Mouse (Mus musculus): ENCODE measurements around the gene Galntl5.
"Not testable (repeated sequence)": the region's sequence is repeated elsewhere in the genome, so short reads cannot be mapped to it uniquely, and the experiment has no call there.

Galntl5 gene

DNA sequence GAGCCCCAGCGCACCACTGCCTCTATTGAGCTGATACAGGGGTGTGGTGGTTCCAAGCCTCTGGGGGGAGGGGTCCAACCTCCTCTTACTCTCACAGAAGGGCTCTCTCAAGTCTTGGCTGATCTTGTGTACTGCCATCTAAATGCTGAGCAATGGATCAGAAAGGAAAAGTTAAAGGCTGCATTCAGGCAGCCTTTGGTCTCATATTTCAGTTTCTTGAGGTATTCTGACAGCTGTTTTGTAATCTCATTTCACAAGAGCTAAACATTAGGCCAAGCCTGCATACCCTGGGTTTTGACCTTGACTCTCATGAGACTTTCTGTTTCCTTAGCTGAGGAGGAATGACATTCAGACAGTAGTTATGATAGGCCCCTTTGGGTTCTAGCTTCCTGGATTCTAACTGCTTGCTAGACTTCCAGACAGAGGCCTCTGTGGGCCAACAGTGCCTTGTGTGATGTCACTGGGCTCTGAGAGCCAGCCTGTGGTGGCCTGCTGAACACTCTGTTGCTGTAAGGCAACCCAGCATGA is at the start of gene Galntl5:
Gene Galntl5 (plus strand): TSS at position 457 of the 528 bp plus-strand sequence.
- in situ Hi-C loops (cut with MboI; ENCODE audit: low sequenced_read_pairs), result loop anchor here (10.0 kb wide), 1 partner anchor 554 kb away; no protein-coding TSS in a partner anchor

GRCm38 (mm10) chr5:25146705-25147104 is 34.6 kb upstream of the Galntl5 start:
- in situ Hi-C loops (cut with MboI; ENCODE audit: low sequenced_read_pairs), result no loop called here

DNA sequence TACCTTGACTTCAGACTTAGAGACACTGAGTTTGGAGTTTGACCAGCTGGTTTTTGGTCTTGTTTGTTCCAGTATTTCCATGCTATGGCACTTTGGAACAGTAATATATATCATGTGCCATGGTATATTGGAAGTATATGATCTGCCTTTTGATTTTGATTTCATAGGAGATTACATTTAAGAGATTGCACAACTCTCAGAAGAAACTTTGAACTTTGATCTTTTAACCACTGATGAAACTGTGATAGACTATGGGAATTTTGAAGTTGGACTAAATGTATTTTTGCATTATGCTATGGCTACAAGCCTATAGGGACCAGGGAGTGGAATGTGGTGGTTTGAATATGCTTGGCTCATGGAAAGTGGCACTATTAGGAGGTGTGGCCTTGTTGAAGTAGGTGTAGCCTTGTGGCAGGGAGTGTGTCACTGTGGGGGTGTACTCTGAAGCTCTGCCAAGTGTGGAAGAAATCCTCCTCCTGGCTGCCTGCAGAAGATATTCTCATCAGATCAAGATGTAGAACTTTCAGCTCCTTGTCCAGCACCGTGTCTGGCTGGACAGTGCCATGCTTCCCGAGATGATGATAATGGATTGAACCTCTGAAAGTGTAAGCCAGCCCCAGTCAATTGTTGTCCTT is 31.8 kb upstream of the Galntl5 start:
- in situ Hi-C loops (cut with MboI; ENCODE audit: low sequenced_read_pairs), result no loop called here

GRCm38 (mm10) chr5:25153491-25153890 is 27.8 kb upstream of the Galntl5 start:
- in situ Hi-C loops (cut with MboI; ENCODE audit: low sequenced_read_pairs), result no loop called here

- in situ Hi-C loops (cut with MboI; ENCODE audit: low sequenced_read_pairs), result no loop called here
These were observed 27.3 kb upstream of the Galntl5 start for GRCm38 (mm10) chr5:25153996-25154395.

DNA sequence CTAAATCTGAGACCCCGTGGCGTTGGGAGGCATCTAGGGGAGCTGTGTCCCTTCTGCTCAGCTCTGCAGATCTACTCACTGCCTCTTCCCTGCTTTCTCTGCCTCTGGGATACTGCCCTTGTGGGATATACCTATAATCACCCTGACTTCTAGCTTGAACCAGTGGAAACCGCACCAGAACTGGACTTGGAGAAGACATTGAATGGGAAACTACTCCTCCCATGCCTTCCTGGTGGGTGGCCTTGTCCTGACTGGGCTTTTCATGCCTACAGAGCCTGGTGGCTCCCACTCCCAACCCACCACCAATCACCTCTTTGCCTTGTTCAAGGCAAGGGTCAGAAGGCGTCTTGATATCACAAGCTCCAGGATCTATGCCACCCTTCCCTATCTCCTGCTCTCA is 26.4 kb upstream of the Galntl5 start:
- in situ Hi-C loops (cut with MboI; ENCODE audit: low sequenced_read_pairs), result no loop called here

GRCm38 (mm10) chr5:25155351-25155750 is 25.9 kb upstream of the Galntl5 start:
- in situ Hi-C loops (cut with MboI; ENCODE audit: low sequenced_read_pairs), result no loop called here

DNA sequence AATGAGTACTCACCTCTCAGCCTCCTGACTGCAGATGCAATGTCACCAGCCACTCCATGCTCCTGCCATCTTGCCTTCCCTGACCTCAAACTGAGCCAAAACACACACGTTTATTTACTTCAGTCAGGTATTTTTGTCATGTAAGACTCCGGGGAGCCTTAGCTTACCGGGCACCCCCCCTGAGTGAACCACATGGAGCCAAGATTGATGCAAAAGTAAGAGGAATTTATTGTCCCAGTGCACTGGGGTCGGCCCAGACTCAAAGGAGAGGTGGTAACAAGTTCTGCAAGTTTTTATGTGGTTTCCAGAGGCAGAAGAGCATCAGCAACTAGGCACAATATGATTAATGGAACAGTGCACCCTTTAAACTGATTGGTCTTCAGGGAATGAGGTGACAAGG is 24.1 kb upstream of the Galntl5 start:
- in situ Hi-C loops (cut with MboI; ENCODE audit: low sequenced_read_pairs), result no loop called here

GRCm38 (mm10) chr5:25160515-25160914 is 20.7 kb upstream of the Galntl5 start:
- in situ Hi-C loops (cut with MboI; ENCODE audit: low sequenced_read_pairs), result no loop called here

- in situ Hi-C loops (cut with MboI; ENCODE audit: low sequenced_read_pairs), result no loop called here
These were observed 18.3 kb upstream of the Galntl5 start for GRCm38 (mm10) chr5:25162981-25163380.

DNA sequence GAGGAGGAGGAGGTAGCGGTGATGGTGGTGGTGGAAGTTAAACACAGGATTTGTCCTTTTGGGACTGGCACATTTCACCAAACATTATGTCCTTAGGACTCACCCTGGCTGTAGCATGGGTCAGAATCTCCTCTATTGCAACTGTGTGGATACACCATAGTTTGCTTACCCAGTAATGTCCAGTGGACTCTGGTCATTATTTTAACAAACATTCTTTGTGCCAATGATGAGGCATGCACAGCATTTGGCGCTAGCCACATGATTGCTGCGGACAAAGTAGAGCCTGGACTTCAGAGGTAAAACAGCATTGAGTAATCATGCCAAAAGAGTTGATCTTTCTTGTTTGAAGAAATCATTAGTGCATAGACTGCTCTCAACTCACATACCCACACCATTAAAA is 17.3 kb upstream of the Galntl5 start:
- in situ Hi-C loops (cut with MboI; ENCODE audit: low sequenced_read_pairs), result no loop called here

DNA sequence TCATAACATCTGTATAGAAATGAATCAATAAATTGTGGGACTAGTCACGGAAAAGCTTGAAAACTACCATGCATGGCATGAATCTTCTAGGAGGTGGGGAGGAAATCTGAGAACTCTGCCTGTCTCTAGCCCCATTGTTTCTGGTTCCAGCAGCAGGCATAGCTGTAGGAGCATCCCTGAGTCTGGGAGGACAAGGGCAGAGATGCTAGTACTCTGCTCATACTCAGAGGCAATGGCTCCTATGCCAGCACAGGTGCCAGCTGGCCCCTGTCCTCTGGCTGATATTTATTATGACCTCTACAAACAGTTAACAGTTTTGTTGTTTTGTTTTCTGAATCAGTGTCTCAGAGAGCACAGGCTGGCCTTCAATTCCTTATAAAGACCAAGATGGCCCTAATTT is 16.9 kb upstream of the Galntl5 start:
- in situ Hi-C loops (cut with MboI; ENCODE audit: low sequenced_read_pairs), result no loop called here

GRCm38 (mm10) chr5:25165102-25165788 is 16.0 kb upstream of the Galntl5 start:
- in situ Hi-C loops (cut with MboI; ENCODE audit: low sequenced_read_pairs), result no loop called here

- in situ Hi-C loops (cut with MboI; ENCODE audit: low sequenced_read_pairs), result no loop called here
These were observed 15.5 kb upstream of the Galntl5 start for GRCm38 (mm10) chr5:25165789-25166135.

DNA sequence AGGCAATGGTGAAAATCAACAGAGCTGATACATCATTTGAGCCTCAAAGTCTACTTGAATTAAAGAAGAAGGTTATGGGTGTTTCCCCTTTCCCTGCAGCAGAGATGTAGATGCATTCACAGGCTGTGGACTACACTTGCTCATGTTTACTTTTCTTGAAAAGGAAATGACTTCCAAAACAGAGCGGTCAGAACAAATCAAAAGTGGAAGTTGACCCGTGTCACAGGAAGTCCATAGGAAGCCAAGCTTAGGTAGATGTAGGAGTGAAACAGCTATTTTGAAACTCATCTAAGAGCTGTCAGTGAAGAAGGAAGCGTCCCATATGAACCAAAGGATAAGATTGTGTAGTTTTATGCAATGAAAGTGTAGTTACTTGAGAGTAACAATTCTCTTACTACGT is 14.6 kb upstream of the Galntl5 start:
- in situ Hi-C loops (cut with MboI; ENCODE audit: low sequenced_read_pairs), result no loop called here

GRCm38 (mm10) chr5:25177937-25178336 is 3.3 kb upstream of the Galntl5 start:
- in situ Hi-C loops (cut with MboI; ENCODE audit: low sequenced_read_pairs), result not testable (repeated sequence)

DNA sequence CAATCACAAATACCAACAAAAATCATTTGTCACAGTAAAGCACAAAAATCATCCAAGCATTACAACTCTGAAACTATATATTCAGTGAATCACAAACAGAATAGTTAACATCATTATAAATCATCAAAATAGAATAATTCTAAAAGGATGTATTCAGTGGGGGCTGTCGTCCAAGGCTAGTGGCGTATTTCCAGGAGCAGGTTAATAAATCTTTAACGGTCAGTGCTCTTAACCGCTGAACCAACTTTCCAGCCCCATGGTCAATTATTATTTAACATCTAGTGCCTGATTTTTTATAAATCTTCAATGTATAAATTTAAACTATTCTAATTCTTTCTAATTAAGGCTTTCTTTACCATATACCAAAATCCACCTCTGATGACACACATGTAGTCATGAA is 2.7 kb upstream of the Galntl5 start:
- in situ Hi-C loops (cut with MboI; ENCODE audit: low sequenced_read_pairs), result not testable (repeated sequence)

- in situ Hi-C loops (cut with MboI; ENCODE audit: low sequenced_read_pairs), result no loop called here
These were observed 2.0 kb upstream of the Galntl5 start for GRCm38 (mm10) chr5:25179284-25179683.

- in situ Hi-C loops (cut with MboI; ENCODE audit: low sequenced_read_pairs), result loop anchor here (10.0 kb wide), 1 partner anchor 555 kb away; no protein-coding TSS in a partner anchor
These were observed 1.2 kb upstream of the Galntl5 start for GRCm38 (mm10) chr5:25179936-25180488.

GRCm38 (mm10) chr5:25183595-25183994 is 2.3 kb downstream of the Galntl5 start:
- in situ Hi-C loops (cut with MboI; ENCODE audit: low sequenced_read_pairs), result loop anchor here (10.0 kb wide), 1 partner anchor 551 kb away; no protein-coding TSS in a partner anchor

DNA sequence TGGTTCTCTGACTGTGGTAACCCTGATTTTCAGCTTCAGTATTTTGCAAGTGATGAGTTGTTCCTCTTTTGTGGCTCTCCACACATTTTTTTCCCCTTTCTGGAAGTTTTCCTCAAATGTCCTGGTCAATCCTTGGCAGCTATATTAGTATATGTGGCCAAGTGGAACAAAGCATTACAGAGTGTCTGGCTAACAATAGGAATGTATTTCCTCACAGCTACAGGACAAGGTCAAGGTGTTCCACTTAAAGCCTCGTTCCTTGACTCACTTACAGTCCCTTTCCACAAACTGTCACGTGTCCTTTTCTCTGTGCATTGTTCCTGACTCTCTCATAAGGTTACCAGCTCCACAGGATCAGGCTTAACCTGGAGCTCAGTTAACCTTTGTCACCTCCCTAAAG is 3.3 kb downstream of the Galntl5 start:
- in situ Hi-C loops (cut with MboI; ENCODE audit: low sequenced_read_pairs), result loop anchor here (10.0 kb wide), 1 partner anchor 550 kb away; no protein-coding TSS in a partner anchor

DNA sequence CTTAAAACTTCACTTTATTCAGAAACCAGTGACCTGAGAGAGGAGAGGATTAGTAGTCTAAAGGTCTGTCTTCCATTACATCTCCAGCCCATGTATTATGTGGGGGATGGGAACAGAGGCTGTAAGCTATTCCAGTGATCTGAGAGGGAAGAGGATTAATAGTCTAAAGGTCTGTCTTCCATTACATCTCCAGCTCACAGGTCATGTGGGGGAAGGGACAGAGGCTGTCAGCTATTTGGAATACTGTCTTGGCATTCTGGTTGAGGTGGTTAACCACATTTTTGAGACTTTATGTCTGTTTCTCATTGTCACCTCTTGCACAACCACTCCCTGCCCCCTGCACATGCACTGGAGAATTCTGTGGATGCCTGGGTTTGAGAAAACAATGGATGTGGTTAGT is 6.5 kb downstream of the Galntl5 start:
- in situ Hi-C loops (cut with MboI; ENCODE audit: low sequenced_read_pairs), result loop anchor here (10.0 kb wide), 1 partner anchor 547 kb away; no protein-coding TSS in a partner anchor

All from CH12F3 (cell line).